Mouse (Mus musculus) common myeloid progenitor, adult 5-6 weeks (primary cell): Measurements from ENCODE around the gene Orai3. TPM values are rescaled to one million over a fixed set of nuclear protein-coding genes. Genes with fewer than 3 reads are reported as not detected.

Experiments used
- ATAC-seq: replicated peaks from 2 replicates; pipeline ENCODE4 v1.8.0; 2016; ENCODE audit warnings: low read depth, mild to moderate bottlenecking, moderate TSS enrichment, inconsistent platforms; ENCODE audit not compliant: poor library complexity, severe bottlenecking
- total RNA-seq: library from RNA; stranded (forward); fragments of 200-1000, 187-1606 nt; gene quantifications from 2 replicates; pipeline ENCODE4 v1.2.3, GENCODE M21; 2017

Gene Orai3
- total RNA-seq, 1 experiment from 2014 or later: 40.6 TPM

DNA sequence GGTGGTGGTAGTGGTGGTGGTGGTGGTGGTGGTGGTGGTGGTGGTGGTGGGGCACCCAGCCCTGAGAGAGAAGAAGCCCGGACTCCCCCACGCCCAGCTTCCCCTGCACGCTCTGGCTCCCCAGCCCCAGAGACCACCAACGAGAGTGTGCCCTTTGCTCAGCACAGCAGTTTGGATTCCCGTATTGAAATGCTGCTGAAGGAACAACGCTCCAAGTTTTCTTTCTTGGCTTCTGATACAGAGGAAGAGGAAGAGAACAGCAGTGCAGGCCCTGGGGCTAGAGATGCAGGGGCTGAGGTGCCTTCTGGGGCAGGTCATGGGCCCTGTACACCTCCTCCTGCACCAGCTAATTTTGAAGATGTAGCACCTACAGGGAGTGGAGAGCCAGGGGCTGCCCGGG is 15.7 kb downstream of the Orai3 start, which contains the start of gene Gm49388:
Gene Gm49388 (plus strand): TSS at position 301 of the 400 bp plus-strand sequence.
- ATAC-seq: no peak

DNA sequence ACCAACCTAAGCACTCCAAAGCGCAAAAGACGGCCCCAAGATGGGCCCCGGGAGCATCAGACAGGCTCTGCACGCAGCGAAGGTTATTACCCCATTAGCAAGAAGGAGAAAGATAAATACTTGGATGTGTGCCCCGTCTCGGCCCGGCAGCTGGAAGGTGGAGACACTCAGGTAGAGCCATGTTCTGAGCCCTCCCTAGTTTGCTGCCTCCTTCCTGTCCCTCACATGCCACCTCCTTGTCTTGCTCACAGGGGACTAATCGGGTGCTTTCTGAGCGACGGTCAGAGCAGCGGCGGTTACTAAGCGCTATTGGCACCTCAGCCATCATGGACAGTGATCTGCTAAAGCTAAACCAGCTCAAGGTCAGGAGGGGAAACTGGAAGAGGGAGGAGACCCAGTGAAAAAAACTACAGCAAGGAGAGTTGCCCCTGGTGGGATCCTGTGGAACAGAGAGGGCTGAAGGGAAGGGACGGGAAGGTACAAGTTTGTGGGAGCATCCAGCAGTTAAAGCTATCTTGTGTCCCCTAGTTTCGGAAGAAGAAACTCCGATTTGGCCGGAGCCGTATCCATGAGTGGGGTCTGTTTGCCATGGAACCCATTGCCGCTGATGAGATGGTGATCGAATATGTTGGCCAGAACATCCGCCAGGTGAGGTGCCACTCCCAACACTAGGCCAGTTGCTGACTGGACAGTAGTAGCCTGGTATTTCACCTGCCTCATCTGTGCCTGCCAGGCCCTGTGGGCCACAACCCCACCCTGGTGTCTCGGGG is 27.6 kb downstream of the Orai3 start:
- no peak for ATAC-seq

DNA sequence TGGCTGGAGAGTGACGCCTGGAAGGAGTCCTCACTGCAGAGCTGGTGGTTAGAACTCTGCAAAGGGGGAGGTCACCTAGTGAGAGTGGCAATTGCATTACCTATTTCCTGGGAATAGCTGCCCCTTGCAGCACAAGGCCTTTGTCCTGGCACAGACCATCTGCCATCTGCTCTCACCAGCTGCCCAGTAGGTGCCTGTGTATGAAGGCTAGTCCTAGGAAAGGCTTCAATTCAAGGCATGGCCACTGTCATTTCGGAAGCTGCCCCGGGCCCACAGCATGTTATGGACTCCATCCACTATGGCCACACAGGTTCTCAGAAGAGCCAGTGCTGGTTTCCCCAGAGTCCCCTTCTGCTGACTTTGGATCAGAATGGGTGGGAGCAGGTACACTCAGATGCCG is 29.0 kb downstream of the Orai3 start:
- no peak for ATAC-seq

DNA sequence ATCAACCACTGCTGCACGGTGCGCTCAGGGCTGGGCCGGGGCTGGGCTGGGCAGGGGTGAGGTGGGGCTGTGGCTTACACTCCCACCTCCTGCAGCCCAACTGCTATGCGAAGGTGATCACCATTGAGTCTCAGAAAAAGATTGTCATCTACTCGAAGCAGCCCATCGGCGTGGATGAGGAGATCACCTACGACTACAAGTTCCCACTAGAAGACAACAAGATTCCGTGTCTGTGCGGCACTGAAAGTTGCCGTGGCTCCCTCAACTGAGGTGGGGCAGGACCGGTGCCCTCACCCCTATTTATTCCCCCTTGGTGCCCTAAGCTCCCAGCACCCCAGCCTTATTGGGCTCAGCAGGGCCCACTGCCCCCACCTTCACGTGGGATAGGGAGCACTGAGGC is 29.6 kb downstream of the Orai3 start:
- ATAC-seq: no peak

DNA sequence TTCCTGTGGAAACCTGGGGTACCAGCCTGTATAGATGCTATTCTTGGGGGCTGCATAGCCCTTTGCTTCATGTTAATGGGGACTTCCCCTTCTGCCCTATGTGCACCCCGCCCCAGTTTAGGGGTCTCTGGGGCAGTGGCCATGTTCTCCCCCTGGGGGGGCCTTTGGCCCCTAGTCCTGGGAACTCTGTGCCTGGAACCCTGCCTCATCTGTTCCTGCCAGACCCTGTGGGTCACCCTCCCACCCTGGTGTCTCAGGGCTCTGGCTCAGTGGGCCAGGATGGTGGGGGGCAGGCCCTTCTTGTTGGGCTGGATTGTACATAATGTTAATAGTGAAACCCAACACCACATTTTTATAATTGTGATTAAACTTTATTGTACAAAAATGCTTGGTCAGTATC is 30.1 kb downstream of the Orai3 start:
- ATAC-seq: no peak

DNA sequence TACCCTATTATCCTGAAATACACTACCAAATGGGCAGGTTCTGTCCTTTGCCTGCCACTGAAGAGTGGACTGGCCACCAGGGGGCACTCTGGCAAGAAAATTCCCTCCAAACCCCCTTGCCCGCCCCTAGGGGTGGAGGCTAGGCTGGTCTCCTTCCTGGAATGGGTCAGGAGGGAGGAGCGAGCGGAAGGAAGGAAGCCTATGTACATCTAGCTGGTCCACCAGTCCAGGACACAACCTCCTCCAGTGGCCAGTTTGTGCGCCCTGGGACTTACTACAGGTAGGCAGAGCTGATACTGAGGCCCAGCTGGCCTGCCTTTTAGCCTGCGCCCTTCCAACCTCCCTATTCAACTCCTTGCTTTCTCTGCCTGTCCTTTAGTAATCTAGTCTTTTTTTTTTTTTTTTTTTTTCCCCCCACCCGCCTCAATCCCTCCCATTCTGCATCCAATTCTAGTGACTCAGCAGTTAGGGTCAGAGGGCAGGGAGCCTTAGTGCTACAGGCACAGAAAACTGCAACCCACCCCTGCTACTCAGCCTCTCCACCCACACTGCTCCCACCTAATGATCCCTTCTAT is 30.9 kb downstream of the Orai3 start, which contains the start of gene Hsd3b7:
Gene Hsd3b7 (plus strand): TSS at position 170 of the 575 bp plus-strand sequence.
- ATAC-seq: peak; percentile 91

DNA sequence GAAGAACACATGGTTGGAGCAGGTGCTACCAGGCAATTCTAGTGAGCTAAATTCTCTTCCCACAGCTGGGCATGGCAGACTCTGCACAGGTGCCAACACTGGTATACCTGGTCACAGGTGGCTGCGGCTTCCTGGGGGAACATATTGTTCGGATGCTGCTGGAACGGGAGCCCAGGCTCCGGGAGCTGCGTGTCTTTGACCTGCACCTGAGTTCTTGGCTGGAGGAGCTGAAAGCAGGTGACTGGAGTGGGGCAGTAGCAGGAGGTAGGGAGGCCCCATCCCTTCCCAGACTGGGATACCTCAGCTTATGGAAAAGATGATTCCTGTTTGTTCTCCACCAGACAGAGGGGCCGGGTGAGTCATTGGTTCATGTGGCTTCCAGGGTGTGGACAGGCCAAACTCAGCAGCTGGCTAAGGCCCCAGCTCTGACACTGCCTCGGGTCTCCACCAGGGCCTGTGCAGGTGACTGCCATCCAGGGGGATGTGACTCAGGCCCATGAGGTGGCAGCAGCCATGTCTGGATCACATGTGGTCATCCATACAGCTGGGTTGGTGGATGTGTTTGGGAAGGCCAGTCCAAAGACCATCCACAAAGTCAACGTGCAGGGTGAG is 31.5 kb downstream of the Orai3 start:
- ATAC-seq: no peak

DNA sequence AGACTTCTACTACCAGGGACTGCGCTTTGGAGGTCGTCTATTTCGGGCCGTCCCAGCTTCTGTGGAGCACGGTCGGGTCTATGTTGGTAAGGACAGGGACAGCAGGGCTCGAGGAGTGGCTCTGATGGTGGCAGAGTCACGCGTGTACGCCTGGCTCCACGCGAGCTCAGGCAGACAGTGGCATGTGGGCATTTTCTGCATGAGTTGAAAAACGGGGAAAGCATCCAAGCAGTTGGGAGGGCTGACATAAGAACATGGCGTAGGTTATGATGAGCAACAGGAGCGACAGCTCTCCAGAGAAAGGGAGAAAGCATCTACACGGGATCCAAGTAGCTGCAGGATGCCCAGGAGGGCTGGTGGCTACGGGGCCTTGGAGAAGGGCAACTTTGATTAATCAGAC is 32.7 kb downstream of the Orai3 start:
- no peak for ATAC-seq

DNA sequence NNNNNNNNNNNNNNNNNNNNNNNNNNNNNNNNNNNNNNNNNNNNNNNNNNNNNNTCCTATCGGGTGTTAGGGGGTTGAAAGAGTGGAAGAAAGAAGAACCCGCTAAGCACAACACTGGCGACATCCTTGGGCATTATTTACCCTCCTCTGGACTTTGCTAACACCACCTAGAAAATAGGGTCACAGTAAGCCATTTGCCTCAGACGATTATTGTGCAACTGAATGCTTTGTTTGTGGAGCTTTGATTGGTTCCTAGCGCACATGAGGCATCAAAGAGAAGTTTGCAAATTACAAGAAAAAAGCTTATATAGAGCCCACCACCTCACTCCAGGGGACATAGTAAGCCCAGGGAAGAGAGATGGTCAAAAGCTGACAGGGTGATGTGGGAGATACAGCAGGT is 39.2 kb downstream of the Orai3 start:
- ATAC-seq: no peak

DNA sequence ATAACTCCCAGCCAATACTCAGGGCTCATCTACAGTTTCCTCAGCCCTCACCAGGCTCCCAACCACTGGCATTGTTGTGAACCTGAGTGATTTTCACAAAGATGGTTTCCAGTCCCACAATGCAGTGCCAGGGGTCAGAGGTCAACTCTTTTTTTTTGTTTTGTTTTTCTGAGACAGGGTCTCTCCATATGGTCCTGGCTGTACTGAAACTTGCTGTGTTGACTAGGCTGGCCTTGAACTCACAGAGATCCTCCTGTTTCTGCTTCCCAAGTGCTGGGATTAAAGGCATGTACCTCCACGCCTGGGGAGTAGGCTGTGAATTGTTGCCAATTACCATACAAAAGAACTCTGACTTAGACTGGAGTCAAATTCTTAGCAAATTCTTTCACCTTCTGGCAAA is 40.2 kb downstream of the Orai3 start:
- no peak for ATAC-seq

DNA sequence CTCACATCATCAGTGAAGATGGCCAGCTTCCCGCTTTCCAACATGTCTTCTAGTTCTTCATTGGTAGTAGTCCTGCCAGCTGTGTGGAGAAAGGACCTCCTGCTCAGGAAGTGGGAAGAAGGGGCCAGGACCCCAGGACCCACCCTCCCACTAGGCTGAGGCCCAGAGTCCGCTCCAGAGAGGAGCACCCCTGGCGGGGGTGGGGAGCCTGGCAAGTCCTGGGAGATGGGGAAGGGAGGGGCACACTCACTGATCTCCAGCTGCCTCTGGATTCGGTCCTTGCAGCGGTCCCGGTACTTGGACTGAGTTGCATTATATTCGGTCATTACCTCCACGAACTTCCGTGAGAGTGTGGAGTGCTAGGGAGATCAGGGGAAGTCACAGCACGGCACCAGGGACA is 41.0 kb downstream of the Orai3 start:
- ATAC-seq: no peak

DNA sequence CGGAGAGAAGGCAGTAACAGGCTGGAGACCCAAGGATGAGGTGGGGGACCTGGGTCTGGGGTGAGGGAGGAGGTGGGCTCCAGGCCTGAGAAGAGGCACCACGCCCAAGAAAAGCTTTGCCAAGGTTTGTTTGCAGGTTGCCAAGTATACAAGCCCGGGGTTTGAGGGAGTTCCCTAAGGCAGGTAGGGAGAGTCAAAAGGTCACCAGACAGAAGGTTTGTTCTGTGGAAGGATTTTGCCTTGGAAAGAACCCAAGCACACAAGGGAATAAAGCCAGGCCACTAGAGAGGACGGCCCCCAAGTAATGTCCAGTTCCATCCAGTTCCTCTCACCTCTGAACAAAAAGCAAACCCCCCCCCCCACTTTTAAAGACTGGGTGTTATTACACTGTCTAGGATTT is 41.6 kb downstream of the Orai3 start:
- ATAC-seq: no peak

DNA sequence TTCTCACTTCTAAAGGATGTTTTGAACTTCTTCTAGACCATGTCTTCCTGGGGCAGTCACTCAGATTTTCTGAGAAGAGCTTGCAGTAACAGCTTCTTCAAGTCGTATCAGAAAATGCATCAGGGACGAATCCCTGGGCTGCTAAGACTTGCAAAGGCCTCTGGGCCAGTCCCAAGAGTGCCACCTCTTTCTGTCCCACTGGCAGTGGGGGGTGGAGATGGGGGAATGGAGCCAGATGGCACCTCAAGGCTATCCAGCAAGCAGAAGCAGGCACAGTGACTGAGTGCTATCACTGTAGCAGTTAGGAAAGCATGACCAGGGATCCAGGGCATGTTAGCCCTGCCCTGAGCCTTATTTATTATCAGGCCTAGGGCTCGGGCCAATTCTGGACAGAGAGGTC is 42.7 kb downstream of the Orai3 start:
- no peak for ATAC-seq

DNA sequence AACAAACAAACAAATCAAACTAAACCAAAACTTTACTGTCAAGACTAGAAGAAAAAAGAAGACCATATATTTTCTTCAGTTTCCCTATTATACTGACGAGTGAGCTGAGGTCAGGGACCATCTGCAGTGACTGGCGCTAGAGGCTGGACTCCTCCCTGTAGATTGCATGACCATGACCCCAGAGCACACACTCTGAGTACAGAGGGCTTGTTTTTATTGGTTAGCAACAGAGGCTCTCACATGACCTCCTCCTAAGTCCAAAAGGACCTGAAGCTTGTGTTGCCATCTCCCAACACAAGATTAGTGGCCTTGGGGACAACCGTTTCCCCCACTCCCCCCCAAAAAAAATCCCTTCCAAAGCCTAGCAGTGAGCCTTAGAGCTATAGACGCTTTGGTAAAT is 44.2 kb downstream of the Orai3 start:
- no peak for ATAC-seq

DNA sequence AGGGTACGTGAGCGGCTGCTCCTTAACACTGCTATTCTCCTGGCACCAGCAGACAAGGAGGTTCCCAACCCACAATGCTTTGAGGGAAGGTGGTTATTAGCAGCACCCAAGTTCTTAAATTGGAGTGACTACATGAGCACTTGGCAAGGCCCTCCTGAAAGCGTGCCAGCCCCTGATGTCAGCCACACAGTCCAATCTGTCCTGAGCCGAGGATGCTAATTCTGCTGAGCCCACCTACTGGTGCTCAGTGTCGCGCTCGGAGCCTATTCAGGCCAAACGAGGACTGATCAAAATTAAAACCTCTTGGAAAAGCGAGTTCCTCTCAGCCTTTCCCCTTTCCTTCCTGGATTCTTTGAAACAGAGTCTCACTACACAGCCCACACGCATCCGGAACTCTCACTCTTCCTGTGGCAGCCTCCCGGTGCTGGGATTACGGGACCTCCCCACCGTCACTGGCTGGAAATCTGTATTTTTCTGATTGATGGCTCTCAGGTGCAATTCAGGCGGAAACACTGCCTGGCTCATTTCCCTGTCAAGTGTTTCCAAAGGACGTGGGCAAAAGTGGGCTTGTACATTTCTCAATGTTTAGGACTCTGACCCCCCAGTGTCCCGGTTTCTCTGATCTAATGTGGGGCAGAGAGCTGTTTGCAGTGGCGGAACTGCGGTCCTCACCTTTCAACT is 44.8 kb downstream of the Orai3 start:
- ATAC-seq: no peak

DNA sequence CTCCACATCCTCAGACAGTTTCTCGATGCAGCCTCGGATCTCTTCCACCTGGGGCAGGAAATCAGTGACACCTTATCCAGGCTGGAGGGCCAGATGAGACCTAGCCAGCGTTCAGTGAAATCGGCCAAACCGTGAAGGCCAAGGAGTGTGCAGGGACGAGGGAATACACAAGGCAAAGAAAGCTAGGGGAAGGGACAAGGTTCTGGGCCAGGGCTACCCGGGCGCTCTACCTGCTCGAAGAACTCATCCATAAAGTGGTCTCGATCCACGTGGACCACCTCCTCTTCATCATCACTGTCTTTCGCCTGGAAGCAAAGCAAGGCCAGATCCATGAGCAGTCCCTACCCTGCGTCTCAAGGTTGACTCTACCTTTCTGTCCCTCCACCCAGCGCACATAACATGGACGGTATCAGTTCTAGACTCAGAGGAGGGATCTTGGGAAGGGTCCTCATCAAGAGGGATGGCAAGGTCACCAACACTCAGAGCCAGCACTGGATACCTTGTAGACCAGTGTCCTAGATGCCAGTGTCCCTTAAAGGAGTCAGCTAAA is 45.6 kb downstream of the Orai3 start:
- ATAC-seq: no peak

DNA sequence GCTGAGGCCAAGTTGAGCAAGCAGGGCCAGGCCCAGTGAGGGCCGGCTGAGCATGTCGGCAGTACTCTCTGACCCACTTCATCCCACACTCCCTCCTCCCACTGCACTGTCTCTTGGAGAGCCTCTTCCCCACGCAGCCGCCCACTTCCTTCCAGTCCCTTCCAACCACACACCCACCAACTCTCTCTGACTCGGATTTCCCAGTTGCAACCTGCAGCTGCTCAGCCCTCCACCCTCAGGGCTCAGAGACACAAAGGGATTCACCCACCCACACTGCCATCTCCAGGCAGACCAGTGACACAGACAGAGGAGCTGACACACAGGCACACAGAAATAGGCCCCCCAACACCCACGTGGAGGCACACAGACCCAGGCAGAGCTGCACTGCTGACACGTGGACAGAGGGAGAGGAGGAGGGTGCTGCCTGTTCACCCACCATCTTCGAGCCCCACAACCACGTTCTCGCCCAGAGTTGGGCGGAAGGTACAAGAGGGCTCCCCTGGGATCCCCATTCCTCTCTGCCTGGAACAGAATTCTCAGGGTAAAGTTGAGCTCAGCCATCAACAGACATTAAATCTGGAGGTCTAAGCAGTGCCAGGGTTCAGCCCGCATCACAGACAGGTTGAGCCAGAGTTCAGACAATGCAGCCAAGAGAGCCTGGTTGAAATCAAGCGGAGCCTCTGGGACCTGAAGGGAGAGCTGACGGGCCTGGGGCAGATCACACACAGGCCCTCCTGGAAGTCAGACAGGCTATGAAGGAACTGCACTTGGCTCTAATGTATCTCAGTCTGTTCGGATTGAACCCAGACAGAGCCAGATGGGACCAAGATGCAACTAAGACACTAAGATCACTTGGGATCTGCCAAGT is 46.6 kb downstream of the Orai3 start:
- ATAC-seq: peak; percentile 94

DNA sequence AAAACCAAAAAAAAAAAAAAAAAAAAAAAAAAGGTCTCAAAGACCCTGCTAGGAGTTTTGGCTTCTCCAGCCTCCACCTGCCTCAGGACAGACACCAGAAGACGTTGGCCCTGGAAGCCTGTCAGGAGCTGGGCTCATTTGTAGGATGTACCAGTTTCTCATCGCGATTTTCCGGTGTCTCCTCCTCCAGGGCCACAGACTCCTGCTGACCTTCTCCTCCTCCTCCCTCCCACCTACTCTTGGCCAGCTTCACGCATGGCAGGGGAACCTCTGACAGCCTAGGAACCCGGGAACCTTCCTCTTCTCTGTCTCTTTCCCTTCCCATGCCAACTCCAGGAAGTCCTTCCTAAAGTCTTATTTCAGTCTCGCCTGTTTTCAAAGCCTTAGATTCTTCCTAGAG is 47.4 kb downstream of the Orai3 start:
- ATAC-seq: no peak

DNA sequence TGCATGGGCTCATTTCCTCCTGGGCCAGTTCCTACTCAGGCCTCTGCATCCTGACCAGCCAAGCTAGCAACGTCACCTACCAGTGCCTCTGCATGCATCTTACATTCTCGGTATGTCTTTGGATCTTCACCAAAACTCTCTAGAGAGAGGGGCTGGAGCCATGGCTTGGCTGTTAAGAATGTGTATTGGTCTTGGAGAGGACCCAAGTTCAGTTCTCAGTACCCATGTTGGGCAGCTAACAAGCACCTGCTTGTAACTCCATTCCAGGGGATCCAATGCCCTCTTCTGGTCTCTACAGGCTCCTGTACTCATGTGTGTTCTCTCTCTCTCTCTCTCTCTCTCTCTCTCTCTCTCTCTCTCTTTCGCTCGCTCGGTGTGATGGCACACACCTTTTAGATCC is 48.2 kb downstream of the Orai3 start:
- ATAC-seq: no peak
